8 mouse cellular contexts compared by ENCODE assay signal in genomic region chr19:45308676-45309275, GRCm38 (mm10). TPM values are rescaled to one million over a fixed set of nuclear protein-coding genes. Genes with fewer than 3 reads are reported as not detected.
DNase-seq lines count a peak whose midpoint lies in the region; ATAC-seq and TF ChIP-seq lines count a peak whose summit lies in the region.
"Had no signal": no experiment of that assay in that cellular context is flagged by ENCODE, and none has a peak within 500 bp of the region (broad histone marks: within the 10 kb centered on the region; RNA-seq: fewer than 3 reads in every experiment).

No protein-coding gene starts in this region.

- H3K27me3 ChIP-seq in intestine, postnatal 0 days (replicated peaks; ENCODE audit: control insufficient read depth, insufficient read depth, low read length): peaks cover 26% of the 10 kb centered on the region
- peaks cover 9% of the 10 kb centered on the region; the same call in 1 of the 2 replicates for H3K27me3 ChIP-seq in small intestine, adult 2 months (ENCODE audit: control insufficient read depth, insufficient read depth, low read length)
- peaks cover 97% of the 10 kb centered on the region for H3K27me3 ChIP-seq in hindbrain, embryonic 10.5 days (ENCODE audit: insufficient read depth, poor library complexity, severe bottlenecking)

- ATAC-seq in intestine, postnatal 0 days: peak; percentile 40

- DNase-seq in ovary, postnatal 36 days (ENCODE audit: low spot score): peak; percentile 32
- no peak for DNase-seq in ovary, postnatal 14 days (ENCODE audit: low spot score)
- DNase-seq in adrenal gland, adult 2 months: peak; percentile 55
- no peak for DNase-seq in layer of hippocampus, adult 11-12 months (ENCODE audit: low spot score)
- DNase-seq in hindbrain, embryonic 10.5 days (ENCODE audit: low spot score): no peak

- peaks cover 4% of the 10 kb centered on the region; the same call in 1 of the 2 replicates for H3K4me1 ChIP-seq in intestine, postnatal 0 days (replicated peaks; ENCODE audit: control insufficient read depth, insufficient read depth, low read length)
- H3K4me1 ChIP-seq in small intestine, adult 2 months (ENCODE audit: control insufficient read depth, insufficient read depth, insufficient read length, low read length): peaks cover 2% of the 10 kb centered on the region
- H3K4me1 ChIP-seq in hindbrain, embryonic 10.5 days (replicated peaks): peaks cover 42% of the 10 kb centered on the region

- 56% methylated on average over 8 of the region's 8 CpGs for WGBS in intestine, postnatal 0 days
- WGBS in small intestine, adult 2 months: 52% methylated on average over 8 of the region's 8 CpGs
- 60% methylated on average over 8 of the region's 8 CpGs for WGBS in hindbrain, embryonic 10.5 days

- no peak overlapping the region for H3K4me2 ChIP-seq in intestine, postnatal 0 days (replicated peaks; ENCODE audit: low read depth)
- H3K4me2 ChIP-seq: forebrain, embryonic 12.5 days had no signal

- peak; percentile 77 for TF ChIP-seq CTCF in intestine, postnatal 0 days (IDR thresholded peaks at IDR 0.05; ENCODE audit: low read depth)
- peak; percentile 43; the same call in 1 of the 2 replicates for TF ChIP-seq CTCF in small intestine, adult 2 months (IDR thresholded peaks at IDR 0.05; ENCODE audit: extremely low read depth, insufficient read length, insufficient replicate concordance, low read depth, low read length)

- H3K4me3 ChIP-seq in intestine, postnatal 0 days (ENCODE audit: low read depth, low read length): no peak overlapping the region
- no peak overlapping the region for H3K4me3 ChIP-seq in small intestine, adult 2 months (ENCODE audit: low read depth, low read length)
- no peak overlapping the region for H3K4me3 ChIP-seq in hindbrain, embryonic 10.5 days
- H3K4me3 ChIP-seq: forebrain, embryonic 12.5 days had no signal

- no peak overlapping the region for H3K9ac ChIP-seq in intestine, postnatal 0 days (ENCODE audit: low read depth, low read length)
- H3K9ac ChIP-seq: forebrain, embryonic 12.5 days had no signal

- no peak overlapping the region for H3K27ac ChIP-seq in intestine, postnatal 0 days (ENCODE audit: low read depth, low read length)
- H3K27ac ChIP-seq in small intestine, adult 2 months (ENCODE audit: insufficient read depth, low read depth, low read length): no peak overlapping the region
- no peak overlapping the region for H3K27ac ChIP-seq in hindbrain, embryonic 10.5 days
- H3K27ac ChIP-seq: forebrain, embryonic 12.5 days had no signal

- no peak for TF ChIP-seq POLR2A in small intestine, adult 2 months (IDR thresholded peaks at IDR 0.05; ENCODE audit: low read depth, low read length)

- no peaks in the 10 kb centered on the region for H3K9me3 ChIP-seq in intestine, postnatal 0 days (ENCODE audit: control insufficient read depth)
- no peaks in the 10 kb centered on the region for H3K9me3 ChIP-seq in hindbrain, embryonic 10.5 days
- H3K9me3 ChIP-seq: forebrain, embryonic 12.5 days had no signal

- no peaks in the 10 kb centered on the region for H3K36me3 ChIP-seq in intestine, postnatal 0 days (ENCODE audit: control insufficient read depth, insufficient read depth)
- H3K36me3 ChIP-seq in small intestine, adult 2 months (ENCODE audit: control insufficient read depth, insufficient read depth, low read length): no peaks in the 10 kb centered on the region
- no peaks in the 10 kb centered on the region for H3K36me3 ChIP-seq in hindbrain, embryonic 10.5 days
- H3K36me3 ChIP-seq: forebrain, embryonic 12.5 days had no signal

RNA-seq across cellular contexts. Expression of gene Btrc, which starts 54.8 kb away (rescaled TPM):
- 10 to 100 TPM; 31.7 to 34.8 TPM for total RNA-seq in adrenal gland, adult 2 months (2021)
- 7.8 and 10.5 TPM in 2 replicates for polyA plus RNA-seq in adrenal gland, adult 2 months (2012; rRNA removed)
- 11.9 and 12.3 TPM in 2 replicates for polyA plus RNA-seq in intestine, postnatal 0 days (2015; fragmentation: Nextera tagmentation; extraction: Ambion mirVana)
- polyA plus RNA-seq in small intestine, adult 2 months (2012; rRNA removed): 2.3 and 4.2 TPM in 2 replicates
- polyA plus RNA-seq in hindbrain, embryonic 10.5 days (2016; fragmentation: Nextera tagmentation; extraction: Ambion mirVana): 48.0 and 48.1 TPM in 2 replicates

Comparison
In these comparisons a context has a peak if more than half of its experiments do, and no peak if none do; other contexts are left out.
1. DNase-seq: peak in ovary, postnatal 36 days (single experiment) and adrenal gland, adult 2 months (single experiment); none in ovary, postnatal 14 days (single experiment), layer of hippocampus, adult 11-12 months (single experiment) and hindbrain, embryonic 10.5 days (single experiment).